Comparison of ENCODE assay signal across 14 mouse cellular contexts in the genomic region with DNA sequence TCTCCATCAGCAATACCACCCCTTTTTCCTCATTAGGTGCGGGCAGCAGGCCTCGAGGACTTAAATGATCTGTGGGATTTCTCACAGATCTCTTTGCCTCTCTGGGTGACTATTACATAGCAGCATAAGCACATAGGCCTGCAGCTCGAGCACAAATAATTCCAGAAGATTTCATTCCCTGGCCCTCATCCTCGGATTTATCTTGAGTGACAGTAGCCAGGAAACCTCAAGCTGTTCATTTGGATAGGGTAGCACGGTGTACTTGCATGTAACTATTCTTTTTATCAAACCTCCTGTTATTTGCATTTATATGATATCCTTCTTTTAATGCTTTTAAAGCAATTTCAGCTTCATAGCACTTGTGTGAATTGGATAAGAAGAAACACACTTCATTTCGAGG.
"Had no signal": no experiment of that assay in that cellular context is flagged by ENCODE, and none has a peak within 500 bp of the region (broad histone marks: within the 10 kb centered on the region; RNA-seq: fewer than 3 reads in every experiment).

No protein-coding gene starts in this region.

- DNase-seq: kidney, adult 9 months; kidney, postnatal 4 days; lung, adult 2 months; lung, postnatal 36 days; thymus, postnatal 4 days had no signal

- H3K4me2 ChIP-seq: liver, embryonic 11.5 days; liver, embryonic 15.5 days; midbrain, embryonic 13.5 days; neural tube, embryonic 12.5 days had no signal

- H3K4me3 ChIP-seq: left cerebral cortex, adult 2 months; limb, embryonic 10.5 days; liver, embryonic 15.5 days; midbrain, embryonic 13.5 days; neural tube, embryonic 12.5 days had no signal

- H3K27me3 ChIP-seq: liver, embryonic 15.5 days; midbrain, embryonic 13.5 days; neural tube, embryonic 12.5 days had no signal

- H3K4me1 ChIP-seq: liver, embryonic 15.5 days; midbrain, embryonic 13.5 days; neural tube, embryonic 12.5 days had no signal

- H3K9ac ChIP-seq: liver, embryonic 15.5 days; midbrain, embryonic 13.5 days; neural tube, embryonic 12.5 days had no signal

- H3K36me3 ChIP-seq: limb, embryonic 10.5 days; liver, embryonic 15.5 days; midbrain, embryonic 13.5 days; neural tube, embryonic 12.5 days had no signal

- H3K9me3 ChIP-seq: limb, embryonic 10.5 days; liver, embryonic 15.5 days; midbrain, embryonic 13.5 days; neural tube, embryonic 12.5 days had no signal

- H3K27ac ChIP-seq: kidney, postnatal 0 days; left cerebral cortex, adult 2 months; limb, embryonic 10.5 days; liver, embryonic 15.5 days; midbrain, embryonic 13.5 days; neural tube, embryonic 12.5 days; stomach, postnatal 0 days had no signal

- ATAC-seq: lung, postnatal 0 days; midbrain, embryonic 13.5 days had no signal
